Mouse (Mus musculus) erythroblast, embryonic 14.5 days (primary cell): ENCODE results near the gene Cacna1s.

Experiments
- GATA1 ChIP-seq: IDR thresholded peaks from 2 replicates; pipeline ENCODE4 v1.6.1; 2012; ENCODE audit warnings: low read length, inconsistent platforms, mixed read lengths
- TAL1 ChIP-seq: IDR thresholded peaks from 3 replicates; pipeline ENCODE4 v1.6.1; 2012; ENCODE audit warnings: low read length, inconsistent platforms, mixed read lengths

GRCm38 (mm10) chr1:136118875-136119274, 66.3 kb downstream of the Cacna1s start:
- TF ChIP-seq GATA1 (no peak), TAL1 (no peak)
